Mouse (Mus musculus) liver, embryonic 16.5 days (tissue): Measurements from ENCODE around the gene Aldh1l1. TPM values are rescaled to one million over a fixed set of nuclear protein-coding genes. Genes with fewer than 3 reads are reported as not detected.

Experiments
- ATAC-seq: fragments of 200-750 bp; cut with Nextera tagmentation; 2 replicates; pipeline ENCODE4 v1.8.0; 2017; ENCODE audit warnings: low read depth, mild to moderate bottlenecking, moderate number of reproducible peaks, moderate library complexity
- H3K27ac ChIP-seq: fragments of 300-500 bp; sonication (generic); 2 replicates; pipeline ENCODE4 v1.5.1; 2014; ENCODE audit warnings: mild to moderate bottlenecking, low read length
- H3K27me3 ChIP-seq: fragments of 300-500 bp; sonication (generic); 2 replicates; pipeline ENCODE4 v1.6.1; 2014; ENCODE audit warnings: low read depth, low read length, mixed read lengths; ENCODE audit not compliant: control insufficient read depth, insufficient read depth
- H3K36me3 ChIP-seq: fragments of 300-500 bp; sonication (generic); 2 replicates; pipeline ENCODE4 v1.6.1; 2014; ENCODE audit warnings: mild to moderate bottlenecking; ENCODE audit not compliant: control insufficient read depth, insufficient read depth
- H3K4me1 ChIP-seq: fragments of 300-500 bp; sonication (generic); 2 replicates; pipeline ENCODE4 v1.6.1; 2014; ENCODE audit warnings: low read depth, low read length, mixed read lengths; ENCODE audit not compliant: control insufficient read depth
- H3K4me2 ChIP-seq: fragments of 300-500 bp; sonication (generic); 2 replicates; pipeline ENCODE4 v1.6.1; 2014; ENCODE audit warnings: low read depth, low read length, mixed read lengths
- H3K4me3 ChIP-seq: fragments of 300-500 bp; sonication (generic); 2 replicates; pipeline ENCODE4 v1.5.1; 2014; ENCODE audit warnings: low read depth, mild to moderate bottlenecking, low read length
- H3K9ac ChIP-seq: fragments of 300-500 bp; sonication (generic); 2 replicates; pipeline ENCODE4 v1.6.1; 2014; ENCODE audit warnings: low read depth, low read length
- H3K9me3 ChIP-seq: fragments of 300-500 bp; sonication (generic); replicated peaks from 2 replicates; pipeline ENCODE4 v1.6.1; 2016; ENCODE audit warnings: low read length; ENCODE audit not compliant: control insufficient read depth
- WGBS: fragments of 180-500 bp; shearing (Covaris S2); extraction: QIAGEN DNeasy Blood & Tissue Kit; methylation state at CpG from one replicate; pipeline ENCODE4 v1.1.7; 2014; ENCODE audit not compliant: insufficient replicate concordance; 5-methylcytosine and 5-hydroxymethylcytosine counted together
- polyA plus RNA-seq: library from polyadenylated mRNA; unstranded; fragments of >200 nt; fragmentation: Nextera tagmentation; extraction: Ambion mirVana; gene quantifications from 2 replicates; pipeline ENCODE4 v1.2.1, GENCODE M21; 2015

The Aldh1l1 gene
- polyA plus RNA-seq, 1 experiment from 2014 or later = 48.3 TPM

DNA sequence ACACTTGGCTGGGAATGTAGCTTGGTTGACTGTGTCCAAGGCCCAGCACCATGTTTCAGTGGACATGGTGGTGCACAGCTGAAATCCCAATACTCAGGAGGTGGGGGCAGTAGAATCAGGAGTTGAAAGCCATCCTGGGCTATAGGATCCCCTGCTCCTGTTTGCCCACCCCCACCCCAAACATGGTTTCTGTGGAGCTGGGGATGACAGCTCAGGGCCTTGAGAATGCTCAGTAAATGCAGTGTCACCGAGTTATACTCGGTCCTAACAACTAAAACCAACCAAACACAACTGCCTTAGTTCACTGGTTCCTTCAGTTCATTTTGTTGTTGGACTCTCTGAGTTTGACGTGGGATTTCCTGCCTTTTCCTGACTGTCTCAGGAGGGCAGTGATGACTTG is 156.8 kb downstream of the Aldh1l1 start:
- Histone ChIP-seq H3K4me3 (no peak overlapping the region), H3K4me1 (no peaks in the 10 kb centered on the region), H3K36me3 (peaks cover 38% of the 10 kb centered on the region), H3K27me3 (no peaks in the 10 kb centered on the region), H3K4me2 (no peak overlapping the region), H3K27ac (no peak overlapping the region), H3K9me3 (no peaks in the 10 kb centered on the region), H3K9ac (no peak overlapping the region)
- no peak for ATAC-seq
- WGBS = 82% methylated on average over 3 of the region's 3 CpGs

DNA sequence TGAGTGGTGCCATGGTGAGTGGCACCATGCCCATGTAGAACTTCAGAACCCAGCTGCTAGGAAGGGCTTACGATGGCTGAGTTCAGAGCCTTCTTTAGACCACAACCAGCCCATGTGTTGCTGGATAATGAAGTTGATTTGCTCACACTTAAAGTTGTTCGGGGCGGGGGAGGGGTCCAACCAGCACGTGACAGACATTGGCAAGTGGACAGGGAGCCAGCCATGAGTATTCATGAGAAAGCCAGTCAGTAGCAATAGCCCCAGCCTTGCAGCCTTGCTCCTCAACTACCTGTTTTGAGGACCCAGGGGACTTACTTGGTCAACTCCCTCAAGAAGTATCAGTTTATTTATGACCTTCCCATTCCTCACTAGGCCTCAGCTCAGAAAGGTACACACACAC is 158.7 kb downstream of the Aldh1l1 start:
- Histone ChIP-seq H3K27me3 (no peaks in the 10 kb centered on the region), H3K4me3 (no peak overlapping the region), H3K36me3 (peaks cover 25% of the 10 kb centered on the region), H3K9me3 (no peaks in the 10 kb centered on the region), H3K4me1 (no peaks in the 10 kb centered on the region), H3K4me2 (no peak overlapping the region), H3K9ac (no peak overlapping the region), H3K27ac (no peak overlapping the region)
- ATAC-seq = no peak
- 79% methylated on average over 4 of the region's 4 CpGs for WGBS

DNA sequence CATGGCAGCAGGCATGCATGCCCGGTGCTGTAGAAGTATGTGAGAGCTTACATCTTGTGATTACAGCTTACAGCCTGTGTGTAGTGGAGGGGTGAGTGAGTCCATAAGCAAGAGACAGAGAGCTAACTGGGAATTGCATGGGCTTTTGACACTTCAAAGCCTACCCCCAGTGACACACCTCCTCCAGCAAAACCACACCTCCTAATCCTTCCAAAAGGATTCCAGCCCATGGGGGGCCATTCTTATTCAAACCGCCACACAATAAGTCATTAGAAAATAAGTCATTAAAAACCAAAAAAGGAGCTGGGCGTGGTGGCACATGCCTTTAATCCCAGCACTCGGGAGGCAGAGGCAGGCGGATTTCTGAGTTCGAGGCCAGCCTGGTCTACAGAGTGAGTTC is 162.2 kb downstream of the Aldh1l1 start:
- no peak for ATAC-seq
- H3K4me3 ChIP-seq = no peak overlapping the region
- no peaks in the 10 kb centered on the region for H3K4me1 ChIP-seq
- no peak overlapping the region for H3K4me2 ChIP-seq
- H3K9ac ChIP-seq = no peak overlapping the region
- no peaks in the 10 kb centered on the region for H3K27me3 ChIP-seq
- no peaks in the 10 kb centered on the region for H3K9me3 ChIP-seq
- H3K27ac ChIP-seq = no peak overlapping the region
- 85% methylated on average over 6 of the region's 6 CpGs for WGBS
- peaks cover 5% of the 10 kb centered on the region; the same call in 1 of the 2 replicates for H3K36me3 ChIP-seq

DNA sequence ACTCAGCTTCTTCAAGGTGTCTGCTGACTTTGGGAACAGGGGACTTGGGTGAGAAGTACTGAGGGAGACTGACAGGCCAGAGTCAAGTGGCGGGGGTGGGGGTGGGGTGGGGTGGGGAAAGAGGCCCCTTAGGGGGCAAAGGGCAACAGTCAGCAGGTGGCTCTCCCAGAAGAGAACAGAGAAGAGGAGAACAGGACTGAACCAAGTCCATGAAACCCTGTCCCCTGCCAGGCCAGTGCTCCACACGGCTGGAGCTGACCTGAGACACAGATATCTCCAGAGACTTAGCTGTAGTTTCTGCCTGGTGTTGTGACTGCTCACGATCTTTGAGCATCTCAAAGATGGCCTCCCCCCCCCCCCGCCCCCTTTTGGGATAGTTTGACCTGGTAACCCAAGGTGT is 163.1 kb downstream of the Aldh1l1 start:
- WGBS = 41% methylated on average over 4 of the region's 4 CpGs
- no peak for ATAC-seq
- Histone ChIP-seq H3K36me3 (0 out of 2 replicates have a peak, but pooled peaks cover under 1% of the 10 kb centered on the region), H3K4me1 (no peaks in the 10 kb centered on the region), H3K27ac (no peak overlapping the region), H3K9ac (no peak overlapping the region), H3K27me3 (no peaks in the 10 kb centered on the region), H3K4me3 (no peak overlapping the region), H3K9me3 (no peaks in the 10 kb centered on the region), H3K4me2 (no peak overlapping the region)

Other genes with a start within 250 kb of the Aldh1l1 start
- not detected in 2 replicates for gene Vmn1r54, start 240.1 kb upstream of the Aldh1l1 start, polyA plus RNA-seq
- gene BC048671, start 185.2 kb upstream of the Aldh1l1 start, polyA plus RNA-seq = 0.12 TPM in 1 of 2 replicates, not detected in the other
- gene Chst13, start 161.2 kb upstream of the Aldh1l1 start, polyA plus RNA-seq = 13.1 and 13.4 TPM in 2 replicates
- 32.3 and 41.1 TPM in 2 replicates for gene Uroc1, start 153.1 kb upstream of the Aldh1l1 start, polyA plus RNA-seq
- 2.0 and 3.0 TPM in 2 replicates for gene Zxdc, start 116.9 kb upstream of the Aldh1l1 start, polyA plus RNA-seq
- gene Cfap100, start 57.6 kb upstream of the Aldh1l1 start, polyA plus RNA-seq = 0.08 and 0.19 TPM in 2 replicates
- gene Klf15, start 23.9 kb upstream of the Aldh1l1 start, polyA plus RNA-seq = 21.7 and 25.8 TPM in 2 replicates
- gene Slc41a3, start 118.3 kb downstream of the Aldh1l1 start, polyA plus RNA-seq = 46.0 and 49.8 TPM in 2 replicates